Mouse (Mus musculus): Measurements from ENCODE around the gene Vmn1r226. TPM values are rescaled to one million over a fixed set of nuclear protein-coding genes. Genes with fewer than 3 reads are reported as not detected.

Vmn1r226 gene
- not detected for total RNA-seq (2021)
- long read RNA-seq, experiment 1: 0 reads
- long read RNA-seq, experiment 2: 0 reads

- no peak for DNase-seq
Observed at GRCm38 (mm10) chr17:20682543-20682942, at the start of gene Vmn1r226. Vmn1r226 (plus strand) TSS chr17:20682843.

GRCm38 (mm10) chr17:20729543-20729942 lies 46.9 kb downstream of the Vmn1r226 start, which contains the start of gene Vmn1r227:
Vmn1r227 (plus strand) TSS chr17:20729843.
- DNase-seq: no peak

Other genes starting within 250 kb of the Vmn1r226 start
- not detected for gene Vmn2r108, start 201.5 kb upstream of the Vmn1r226 start, total RNA-seq (2021)
- not detected for gene Vmn1r225, start 184.7 kb upstream of the Vmn1r226 start, total RNA-seq (2021)
- not detected for gene Vmn2r109, start 118.1 kb upstream of the Vmn1r226 start, total RNA-seq (2021)
- not detected for gene Vmn2r110, start 86.4 kb upstream of the Vmn1r226 start, total RNA-seq (2021)
- gene Fpr-rs3, start 58.0 kb upstream of the Vmn1r226 start, total RNA-seq (2021): not detected
- not detected for gene Vmn1r227, start 47.0 kb downstream of the Vmn1r226 start, total RNA-seq (2021)
- not detected for gene Vmn1r228, start 103.3 kb downstream of the Vmn1r226 start, total RNA-seq (2021)
- gene Vmn1r229, start 128.7 kb downstream of the Vmn1r226 start, total RNA-seq (2021): not detected
- not detected for gene Vmn1r230, start 157.6 kb downstream of the Vmn1r226 start, total RNA-seq (2021)
- gene Vmn1r231, start 222.2 kb downstream of the Vmn1r226 start, total RNA-seq (2021): not detected
- not detected for gene Vmn1r232, start 236.9 kb downstream of the Vmn1r226 start, total RNA-seq (2021)

All from adrenal gland, postnatal 36 days (tissue).